Comparison of ENCODE assay signal across 9 mouse cellular contexts in the genomic region with DNA sequence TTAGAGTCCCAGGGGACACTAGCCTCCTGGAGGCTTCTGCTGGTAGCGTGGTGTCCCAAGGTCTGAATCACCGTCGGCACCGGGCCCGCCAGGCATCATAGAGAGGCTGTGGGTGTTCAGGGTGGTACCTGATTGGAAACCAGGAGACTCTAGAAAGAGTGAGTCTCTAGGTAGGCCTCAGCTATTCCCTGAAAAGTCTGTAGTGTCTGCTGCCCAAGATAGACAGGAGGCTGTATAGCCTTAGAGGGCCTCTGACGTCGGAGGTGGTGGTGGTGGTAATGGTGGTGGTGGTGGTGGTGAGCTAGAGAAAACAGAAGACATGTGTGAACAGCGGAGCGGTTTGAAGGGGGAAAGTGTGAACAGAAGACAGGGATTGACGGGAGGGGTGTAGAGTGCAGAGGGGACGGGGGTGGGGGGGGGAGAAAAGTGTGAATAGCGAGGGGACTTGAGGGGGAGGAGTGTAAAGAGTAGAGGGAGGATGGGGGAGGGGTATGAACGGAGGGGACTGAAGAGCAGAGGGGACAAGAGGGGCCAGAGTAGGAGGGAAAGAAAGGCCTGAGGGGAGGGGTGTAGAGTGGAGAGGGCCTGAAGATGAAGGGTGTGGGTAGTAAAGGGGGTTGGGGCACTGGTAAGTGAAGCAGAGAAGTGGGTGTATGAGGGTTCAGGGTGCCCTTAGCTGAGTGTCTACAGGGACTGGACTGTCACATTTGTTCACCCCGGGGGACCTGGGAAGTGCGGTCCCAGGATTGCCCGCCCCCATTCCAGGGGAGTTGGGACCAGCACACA.
DNase-seq lines count a peak whose midpoint lies in the region; ATAC-seq lines count a peak whose summit lies in the region.
"Had no signal": no experiment of that assay in that cellular context is flagged by ENCODE, and none has a peak within 500 bp of the region (broad histone marks: within the 10 kb centered on the region; RNA-seq: fewer than 3 reads in every experiment).

No protein-coding gene starts in this region.

- H3K27ac ChIP-seq in neural tube, embryonic 11.5 days (ENCODE audit: low read depth, low read length), result no peak overlapping the region
- H3K27ac ChIP-seq in limb, embryonic 13.5 days, result peak overlapping the region; percentile 33; the same call in 1 of the 2 replicates
- H3K27ac ChIP-seq: liver, embryonic 15.5 days had no signal

- peak; percentile 32 for DNase-seq in cerebellum, adult 8-10 months
- no peak for DNase-seq in cerebellum, postnatal 4 days (ENCODE audit: low spot score in 2 of 2)
- no peak for DNase-seq in neural tube, embryonic 11.5 days (ENCODE audit: low spot score)
- DNase-seq in neural tube, embryonic 10.5 days (ENCODE audit: extremely low spot score, low spot score), result no peak
- DNase-seq in testis, postnatal 10 days (ENCODE audit: low spot score), result peak; percentile 31
- DNase-seq in thymus, postnatal 4 days, result no peak

- peaks cover 22% of the 10 kb centered on the region for H3K27me3 ChIP-seq in neural tube, embryonic 11.5 days (ENCODE audit: control insufficient read depth, insufficient read depth, low read length)
- H3K27me3 ChIP-seq in limb, embryonic 13.5 days, result peaks cover 55% of the 10 kb centered on the region

- WGBS in neural tube, embryonic 11.5 days, result 18% methylated on average over 16 of the region's 16 CpGs
- 18% methylated on average over 16 of the region's 16 CpGs for WGBS in limb, embryonic 13.5 days

- no peak for ATAC-seq in neural tube, embryonic 11.5 days (ENCODE audit: insufficient read depth, low FRiP score, low TSS enrichment)
- 0 out of 2 replicates have a peak, but pooled peaks have one; percentile 3 for ATAC-seq in limb, embryonic 13.5 days (ENCODE audit: low FRiP score, low read depth)
- no peak for ATAC-seq in cerebellum, adult (ENCODE audit: insufficient number of reproducible peaks, low FRiP score, low TSS enrichment)

- H3K9me3 ChIP-seq in neural tube, embryonic 11.5 days (ENCODE audit: control insufficient read depth, low read length), result no peaks in the 10 kb centered on the region
- H3K9me3 ChIP-seq in limb, embryonic 13.5 days, result no peaks in the 10 kb centered on the region
- H3K9me3 ChIP-seq: liver, embryonic 15.5 days had no signal

- peak overlapping the region; percentile 44 for H3K9ac ChIP-seq in neural tube, embryonic 11.5 days (ENCODE audit: low read length)
- H3K9ac ChIP-seq in limb, embryonic 13.5 days, result peak overlapping the region; percentile 65
- H3K9ac ChIP-seq: liver, embryonic 15.5 days had no signal

- H3K4me2 ChIP-seq in neural tube, embryonic 11.5 days (ENCODE audit: low read depth), result peak overlapping the region; percentile 89
- peak overlapping the region; percentile 94 for H3K4me2 ChIP-seq in limb, embryonic 13.5 days (replicated peaks)

- no peaks in the 10 kb centered on the region for H3K36me3 ChIP-seq in neural tube, embryonic 11.5 days (ENCODE audit: control insufficient read depth, insufficient read depth, low read length)
- no peaks in the 10 kb centered on the region for H3K36me3 ChIP-seq in limb, embryonic 13.5 days
- H3K36me3 ChIP-seq: liver, embryonic 15.5 days had no signal

- H3K4me3 ChIP-seq in neural tube, embryonic 11.5 days (ENCODE audit: low read depth, low read length), result peak overlapping the region; percentile 51
- peak overlapping the region; percentile 48 for H3K4me3 ChIP-seq in limb, embryonic 13.5 days

- H3K4me1 ChIP-seq in neural tube, embryonic 11.5 days (ENCODE audit: control insufficient read depth, insufficient read depth, low read length), result peaks cover 15% of the 10 kb centered on the region
- peaks cover 45% of the 10 kb centered on the region for H3K4me1 ChIP-seq in limb, embryonic 13.5 days

Comparison
In these comparisons a context has a peak if more than half of its experiments do, and no peak if none do; other contexts are left out.
1. DNase-seq: peak in cerebellum, adult 8-10 months (single experiment) and testis, postnatal 10 days (single experiment); none in cerebellum, postnatal 4 days (0 of 2), neural tube, embryonic 11.5 days (single experiment), neural tube, embryonic 10.5 days (single experiment) and thymus, postnatal 4 days (single experiment).